8 mouse cellular contexts compared by ENCODE assay signal in genomic region chr12:24831964-24832427, GRCm38 (mm10). TPM values are rescaled to one million over a fixed set of nuclear protein-coding genes. Genes with fewer than 3 reads are reported as not detected.
DNase-seq lines count a peak whose midpoint lies in the region; ATAC-seq and TF ChIP-seq lines count a peak whose summit lies in the region.

No protein-coding gene starts in this region.

- ATAC-seq in erythroblast, adult 5-6 weeks (replicated peaks; ENCODE audit: low FRiP score, poor library complexity, severe bottlenecking), result peak; percentile 43
- no peak for ATAC-seq in intestine, embryonic 16.5 days
- ATAC-seq in midbrain, postnatal 0 days (ENCODE audit: low FRiP score), result no peak

- H3K4me1 ChIP-seq in intestine, embryonic 16.5 days (ENCODE audit: control insufficient read depth, insufficient read depth, low read length), result peaks cover 8% of the 10 kb centered on the region
- peaks cover 15% of the 10 kb centered on the region; the same call in 1 of the 2 replicates for H3K4me1 ChIP-seq in midbrain, postnatal 0 days (ENCODE audit: insufficient read depth, low read length)

- H3K27ac ChIP-seq in intestine, embryonic 16.5 days (ENCODE audit: low read length), result peak overlapping the region; percentile 74
- H3K27ac ChIP-seq in midbrain, postnatal 0 days (ENCODE audit: low read depth, low read length), result peak overlapping the region; percentile 97

- WGBS in intestine, embryonic 16.5 days, result under 1% methylated on average over 32 of the region's 32 CpGs
- WGBS in midbrain, postnatal 0 days, result 0% methylated on average over 32 of the region's 32 CpGs

- no peaks in the 10 kb centered on the region for H3K36me3 ChIP-seq in intestine, embryonic 16.5 days (ENCODE audit: control insufficient read depth, insufficient read depth, low read length)
- no peaks in the 10 kb centered on the region for H3K36me3 ChIP-seq in midbrain, postnatal 0 days (ENCODE audit: insufficient read depth, low read length)

- peak overlapping the region; percentile 89 for H3K4me3 ChIP-seq in intestine, embryonic 16.5 days (ENCODE audit: low read length)
- H3K4me3 ChIP-seq in midbrain, postnatal 0 days (ENCODE audit: low read depth, low read length), result peak overlapping the region; percentile 90

- no peak for TF ChIP-seq CTCF in midbrain, postnatal 0 days (IDR thresholded peaks at IDR 0.05)

- DNase-seq in cerebellum, adult 8-10 months, result peak; percentile 9
- DNase-seq in cerebellum, postnatal 14 days, result no peak
- DNase-seq in ovary, postnatal 10 days (ENCODE audit: low spot score), result peak; percentile 11
- DNase-seq in ovary, postnatal 36 days (ENCODE audit: low spot score), result no peak
- peak; percentile 10 for DNase-seq in midbrain, postnatal 0 days (ENCODE audit: low spot score)
- DNase-seq in urinary bladder, adult 18-20 months (ENCODE audit: low spot score in 2 of 2), result no peak

- no peaks in the 10 kb centered on the region for H3K9me3 ChIP-seq in intestine, embryonic 16.5 days (ENCODE audit: control insufficient read depth, low read length)
- H3K9me3 ChIP-seq in midbrain, postnatal 0 days (ENCODE audit: low read length), result no peaks in the 10 kb centered on the region

- no peaks in the 10 kb centered on the region for H3K27me3 ChIP-seq in intestine, embryonic 16.5 days (replicated peaks; ENCODE audit: control insufficient read depth, insufficient read depth, low read length)
- no peaks in the 10 kb centered on the region for H3K27me3 ChIP-seq in midbrain, postnatal 0 days (ENCODE audit: insufficient read depth, low read length)

- H3K9ac ChIP-seq in intestine, embryonic 16.5 days (ENCODE audit: low read depth, low read length), result peak overlapping the region; percentile 82
- peak overlapping the region; percentile 96 for H3K9ac ChIP-seq in midbrain, postnatal 0 days (replicated peaks; ENCODE audit: low read length, poor library complexity, severe bottlenecking)

- peak overlapping the region; percentile 93 for H3K4me2 ChIP-seq in intestine, embryonic 16.5 days (ENCODE audit: low read depth, low read length)
- peak overlapping the region; percentile 60 for H3K4me2 ChIP-seq in midbrain, postnatal 0 days (ENCODE audit: low read depth, low read length, poor library complexity, severe bottlenecking)

RNA-seq across cellular contexts. Expression of gene Mboat2, which starts 1.3 kb away (rescaled TPM):
- total RNA-seq in erythroblast, adult 5-6 weeks (2015; ENCODE audit: low replicate concordance), result 14.0 and 15.4 TPM in 2 replicates
- total RNA-seq in erythroblast, adult 5-6 weeks (2017; ENCODE audit: low replicate concordance), result 22.3 and 28.5 TPM in 2 replicates
- 16.5 and 19.5 TPM in 2 replicates for polyA plus RNA-seq in intestine, embryonic 16.5 days (2015; fragmentation: Nextera tagmentation; extraction: Ambion mirVana)
- 62.0 and 78.0 TPM in 2 replicates for total RNA-seq in midbrain, postnatal 0 days (2014; rRNA removed)
- 69.2 and 71.5 TPM in 2 replicates for polyA plus RNA-seq in midbrain, postnatal 0 days (2015; fragmentation: Nextera tagmentation; extraction: Ambion mirVana)

Comparison
In these comparisons a context has a peak if more than half of its experiments do, and no peak if none do; other contexts are left out.
1. DNase-seq: peak in cerebellum, adult 8-10 months (single experiment), ovary, postnatal 10 days (single experiment) and midbrain, postnatal 0 days (single experiment); none in cerebellum, postnatal 14 days (0 of 2), ovary, postnatal 36 days (single experiment) and urinary bladder, adult 18-20 months (0 of 2).